Mouse (Mus musculus): ENCODE data around the gene Maz. TPM values are rescaled to one million over a fixed set of nuclear protein-coding genes. Genes with fewer than 3 reads are reported as not detected.
A peak's percentile ranks its signal among the peaks of the same experiment; 100 is the strongest.

Maz gene
- total RNA-seq, 2 experiments from 2014 or later, result 210 to 221 TPM

DNA sequence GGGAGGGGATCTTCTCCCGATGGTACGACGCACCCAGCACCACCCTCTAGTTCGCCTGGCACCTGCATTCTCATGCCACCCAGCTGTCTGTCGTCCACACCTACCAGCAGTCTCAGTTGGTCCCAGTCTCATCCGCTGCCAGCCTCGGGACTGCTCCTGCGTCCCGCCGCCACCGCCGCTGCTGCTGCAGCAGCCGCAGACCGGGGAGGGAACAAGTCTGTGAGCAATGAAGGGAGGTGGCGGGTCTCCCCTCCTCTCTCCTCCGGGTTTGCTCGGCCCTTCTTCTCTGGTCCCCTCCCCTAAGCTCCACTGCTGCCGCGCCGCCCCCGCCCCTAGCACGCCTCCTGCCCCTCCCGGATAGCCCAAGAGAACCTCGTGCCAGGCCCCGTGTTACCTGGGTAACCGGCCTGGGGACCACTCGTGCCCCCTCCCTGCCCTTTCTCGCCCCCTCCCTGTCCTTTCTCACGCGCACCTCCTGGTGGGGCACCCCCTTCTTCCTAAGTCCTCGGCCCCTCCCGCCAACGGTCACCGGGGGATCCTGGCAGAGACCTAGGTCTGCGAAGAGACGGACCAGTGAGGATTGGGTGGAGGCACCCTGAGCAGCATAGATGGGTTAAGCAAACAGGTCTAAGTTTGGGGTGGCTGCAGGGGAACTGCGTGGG is 5.8 kb downstream of the Maz start, which contains the start of the genes Gm42742 and Prrt2:
Gm42742 (minus strand) TSS at position 197 of the 662 bp plus-strand sequence.
Prrt2 (minus strand) TSS at position 311 of the 662 bp plus-strand sequence.
- intact Hi-C loops (cut with DNase I), result loop anchor here (5.0 kb wide), 1 partner anchor 199 kb away; no protein-coding TSS in a partner anchor
- peak; percentile 71 to 73 for DNase-seq (ENCODE audit: extremely low spot score in 1 of 2, low spot score in 2 of 2)
- peak within 1 kb of the TSS; percentile 69 for H3K4me3 ChIP-seq
- H3K27ac ChIP-seq, result peak within 1 kb of the TSS; percentile 95
- no peak for TF ChIP-seq CTCF (IDR thresholded peaks at IDR 0.05)

DNA sequence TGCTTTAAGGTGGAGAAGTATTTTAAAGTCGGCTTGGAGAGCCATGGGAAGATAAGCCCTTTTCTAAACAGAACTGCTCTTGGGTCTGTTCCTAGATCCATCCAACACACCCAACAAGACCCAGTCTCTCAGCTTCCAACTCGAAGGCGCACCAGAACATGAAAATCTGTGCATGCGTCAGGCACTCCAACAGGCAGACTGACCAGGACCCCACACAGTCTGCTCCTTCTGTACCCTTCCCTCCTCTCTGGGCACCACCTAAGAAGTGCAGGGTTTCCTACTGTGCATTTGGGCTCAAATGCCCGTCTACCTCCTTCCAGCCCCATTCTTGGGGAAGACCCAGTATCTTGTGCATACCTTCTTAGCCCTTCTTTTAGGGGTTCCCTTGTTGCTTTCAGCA is 6.3 kb downstream of the Maz start:
- intact Hi-C loops (cut with DNase I), result loop anchor here (5.0 kb wide), 1 partner anchor 198 kb away; no protein-coding TSS in a partner anchor
- H3K27ac ChIP-seq, result peak overlapping the region; percentile 95

DNA sequence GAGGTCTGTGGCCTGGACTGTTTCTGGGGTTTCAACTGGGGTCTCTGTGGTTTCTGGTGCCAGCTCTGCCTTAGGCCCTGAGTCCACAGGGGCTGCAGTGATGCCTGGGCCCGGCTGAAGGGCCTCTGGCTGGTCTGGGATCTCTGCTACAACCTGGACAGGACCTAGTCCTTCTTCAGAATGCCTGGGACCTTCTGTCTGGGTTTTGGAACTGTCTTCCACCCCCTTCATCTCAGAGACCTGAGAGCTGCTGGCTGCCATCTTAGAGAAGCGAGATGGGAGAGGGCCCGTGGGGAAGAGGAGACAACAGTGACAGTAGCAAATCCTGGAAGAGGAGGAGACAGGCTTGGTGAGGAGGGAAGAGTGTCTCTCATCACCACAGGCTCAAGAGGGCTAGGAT is 6.8 kb downstream of the Maz start:
- peak overlapping the region; percentile 95 for H3K27ac ChIP-seq
- TF ChIP-seq CTCF (IDR thresholded peaks at IDR 0.05), result no peak
- DNase-seq (ENCODE audit: extremely low spot score in 1 of 2, low spot score in 2 of 2), result peak; percentile 23 to 33
- peak overlapping the region; percentile 69 for H3K4me3 ChIP-seq
- intact Hi-C loops (cut with DNase I), result loop anchor here (5.0 kb wide), 1 partner anchor 198 kb away; no protein-coding TSS in a partner anchor

More for the DNA sequence above, 6.3 kb downstream of the Maz start:
- DNase-seq (ENCODE audit: extremely low spot score in 1 of 2, low spot score in 2 of 2), result peak in 1 of 2 experiments; percentile 32
- peak overlapping the region; percentile 69 for H3K4me3 ChIP-seq
- TF ChIP-seq CTCF (IDR thresholded peaks at IDR 0.05), result no peak

DNA sequence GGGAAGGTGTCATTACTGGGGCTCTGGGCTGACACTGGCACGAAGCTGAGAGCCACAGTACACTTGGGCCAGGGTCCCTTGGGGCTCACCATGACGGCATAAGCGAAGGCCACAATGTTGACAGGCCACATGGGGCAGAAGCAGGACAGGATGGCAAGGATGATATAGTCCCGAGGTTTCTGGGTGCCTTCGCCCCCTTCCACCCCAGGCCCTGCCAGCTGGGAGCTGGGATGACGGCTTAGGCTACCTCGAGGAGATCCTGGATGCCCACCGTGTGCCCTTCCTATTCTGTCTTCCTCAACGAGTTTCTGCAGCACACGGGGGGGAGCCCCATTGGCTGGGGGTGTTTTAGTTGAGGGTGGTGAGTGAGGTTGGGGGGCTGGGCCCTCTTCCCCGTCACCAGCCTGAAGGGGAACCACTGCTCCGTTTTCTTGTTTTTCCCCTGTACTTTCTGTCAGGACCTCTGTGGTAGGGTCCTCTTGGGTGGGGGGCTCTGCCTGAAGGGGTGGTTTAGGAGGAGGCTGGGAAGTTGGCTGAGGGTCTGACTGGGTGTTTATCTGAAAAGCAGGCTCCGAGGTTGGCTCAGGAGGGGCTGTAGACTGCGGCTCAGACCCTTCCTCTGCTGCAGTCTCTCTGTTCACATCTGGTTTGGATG is 7.4 kb downstream of the Maz start:
- DNase-seq (ENCODE audit: extremely low spot score in 1 of 2, low spot score in 2 of 2), result no peak
- TF ChIP-seq CTCF (IDR thresholded peaks at IDR 0.05), result no peak
- intact Hi-C loops (cut with DNase I), result no loop called here
- Histone ChIP-seq H3K4me3 (peak overlapping the region; percentile 69), H3K27ac (peak overlapping the region; percentile 95)

DNA sequence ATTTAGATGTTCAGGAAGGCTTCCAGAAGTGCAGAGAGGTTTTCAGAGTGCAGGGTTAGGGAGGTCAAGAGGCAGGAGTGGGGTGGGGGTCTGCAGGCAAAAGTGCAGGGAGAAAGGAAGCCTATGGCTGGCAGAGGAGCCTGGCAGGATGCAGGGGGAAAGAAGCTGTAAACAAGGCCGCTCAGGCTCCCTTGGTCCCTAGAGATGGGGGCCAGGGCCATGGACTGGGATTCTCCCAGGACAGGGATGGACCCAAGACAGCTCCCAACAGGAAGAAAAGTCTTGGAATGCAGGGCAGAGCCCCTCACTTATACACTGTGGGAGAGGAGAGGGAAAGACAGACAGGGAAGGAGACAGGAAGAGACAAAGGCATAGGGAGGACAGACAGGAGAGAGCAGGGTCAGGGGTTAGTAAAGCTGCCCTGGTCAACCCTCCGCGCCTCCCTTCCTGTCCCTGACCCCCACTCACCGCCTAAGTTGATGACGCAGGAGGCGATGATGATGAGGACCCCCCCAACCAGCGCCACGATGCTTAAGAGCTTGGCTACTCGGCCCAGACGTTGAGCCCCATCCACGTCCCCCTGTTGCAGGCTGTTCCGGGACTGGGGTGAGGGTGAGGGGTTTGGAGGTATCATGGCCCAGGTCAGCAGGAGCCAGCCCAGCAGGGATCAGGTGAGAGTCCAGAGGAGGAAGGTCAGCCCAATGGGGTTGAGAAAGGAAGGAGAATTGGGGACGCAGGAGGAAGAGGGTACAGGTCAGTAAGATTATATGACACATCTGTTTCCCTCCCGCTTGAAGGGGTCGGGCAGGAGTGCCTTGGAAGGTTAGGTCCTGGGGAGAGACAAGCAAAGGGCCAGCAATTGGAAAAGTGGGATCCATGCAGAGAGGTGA is 8.2 kb downstream of the Maz start:
- no peak for DNase-seq (ENCODE audit: extremely low spot score in 1 of 2, low spot score in 2 of 2)
- peak overlapping the region; percentile 69 for H3K4me3 ChIP-seq
- H3K27ac ChIP-seq, result peak overlapping the region; percentile 95
- no peak for TF ChIP-seq CTCF (IDR thresholded peaks at IDR 0.05)
- intact Hi-C loops (cut with DNase I), result no loop called here

DNA sequence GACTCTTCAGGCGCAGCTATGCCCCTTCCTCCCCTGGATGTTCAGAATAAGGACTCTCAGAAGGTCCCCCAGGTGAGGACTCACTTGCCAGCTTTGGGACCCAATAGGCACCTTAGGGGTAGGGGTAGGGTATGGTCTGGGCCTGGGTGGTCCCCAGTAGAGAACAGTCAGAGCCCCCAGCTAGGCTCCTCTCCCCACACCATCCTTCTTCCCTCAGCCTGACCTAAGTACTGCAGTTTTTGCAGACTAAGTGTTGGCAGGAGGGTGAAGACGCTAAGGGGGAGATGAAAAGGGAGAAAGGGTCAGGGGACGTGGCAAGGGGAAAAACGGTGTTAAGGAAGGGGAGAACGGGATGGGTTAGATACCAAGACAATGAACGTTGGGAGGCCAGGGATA is 8.9 kb downstream of the Maz start:
- H3K4me3 ChIP-seq, result peak overlapping the region; percentile 69
- intact Hi-C loops (cut with DNase I), result loop anchor here (1.0 to 2.0 kb wide), 2 partner anchors 41 to 86 kb away; partner anchors contain the start of gene Cdiptos
- no peak for DNase-seq (ENCODE audit: extremely low spot score in 1 of 2, low spot score in 2 of 2)
- H3K27ac ChIP-seq, result peak overlapping the region; percentile 95
- TF ChIP-seq CTCF (IDR thresholded peaks at IDR 0.05), result no peak

DNA sequence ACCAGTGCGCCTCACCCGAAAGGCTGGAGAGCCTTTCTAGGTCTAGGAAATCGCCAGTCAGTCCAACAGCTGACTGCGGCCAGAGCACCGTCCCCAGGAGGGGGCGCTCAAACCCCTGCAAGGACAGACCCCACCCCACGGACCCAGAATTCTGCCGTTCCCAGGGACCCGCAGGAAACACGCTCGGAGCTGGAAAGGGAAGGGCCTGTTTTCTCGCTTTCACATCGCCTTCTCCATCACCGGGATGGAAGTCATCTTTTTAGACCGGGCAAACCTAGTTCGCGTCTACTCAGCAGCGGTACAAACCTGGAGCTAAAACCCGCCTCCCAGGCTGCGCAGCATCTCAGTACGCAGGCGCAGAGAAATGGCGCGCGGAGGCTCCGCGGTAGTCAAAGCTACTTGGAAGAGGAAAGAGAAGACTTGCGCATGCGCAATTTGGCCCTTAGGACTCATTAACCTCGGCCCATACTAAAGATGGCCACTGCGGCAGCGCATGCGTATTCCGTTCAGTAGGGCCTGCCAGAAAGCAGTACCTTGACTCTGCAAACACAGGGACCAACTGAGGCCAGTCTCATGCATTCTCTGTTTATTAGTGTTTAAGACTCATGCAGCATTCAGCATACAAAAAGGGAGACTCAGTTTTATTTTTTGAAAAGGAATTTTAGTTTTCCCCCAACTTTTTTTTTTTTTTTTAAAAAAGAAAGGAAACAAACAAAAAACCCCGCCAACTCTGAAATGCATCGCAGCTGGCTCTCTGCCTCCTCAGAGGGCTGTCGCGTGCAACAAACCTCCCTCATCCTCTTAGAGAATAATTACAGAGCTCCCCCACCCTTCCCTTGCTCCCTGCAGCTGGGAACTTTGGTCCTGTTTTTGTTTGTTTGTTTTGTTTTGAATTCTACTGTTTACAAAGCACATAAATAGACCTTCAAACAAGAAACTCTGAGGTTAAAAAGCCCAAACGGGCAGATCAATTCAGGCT is 9.6 kb downstream of the Maz start, which contains the start of gene Pagr1a:
Pagr1a (minus strand) TSS at position 382 of the 979 bp plus-strand sequence.
- TF ChIP-seq CTCF (IDR thresholded peaks at IDR 0.05), result peak; percentile 87
- peak within 1 kb of the TSS; percentile 69 for H3K4me3 ChIP-seq
- peak; percentile 94 to 96 for DNase-seq (ENCODE audit: extremely low spot score in 1 of 2, low spot score in 2 of 2)
- intact Hi-C loops (cut with DNase I), result loop anchor here (1.0 to 2.0 kb wide), 2 partner anchors 40 to 87 kb away; partner anchors contain the start of gene Cdiptos
- peak within 1 kb of the TSS; percentile 95 for H3K27ac ChIP-seq

DNA sequence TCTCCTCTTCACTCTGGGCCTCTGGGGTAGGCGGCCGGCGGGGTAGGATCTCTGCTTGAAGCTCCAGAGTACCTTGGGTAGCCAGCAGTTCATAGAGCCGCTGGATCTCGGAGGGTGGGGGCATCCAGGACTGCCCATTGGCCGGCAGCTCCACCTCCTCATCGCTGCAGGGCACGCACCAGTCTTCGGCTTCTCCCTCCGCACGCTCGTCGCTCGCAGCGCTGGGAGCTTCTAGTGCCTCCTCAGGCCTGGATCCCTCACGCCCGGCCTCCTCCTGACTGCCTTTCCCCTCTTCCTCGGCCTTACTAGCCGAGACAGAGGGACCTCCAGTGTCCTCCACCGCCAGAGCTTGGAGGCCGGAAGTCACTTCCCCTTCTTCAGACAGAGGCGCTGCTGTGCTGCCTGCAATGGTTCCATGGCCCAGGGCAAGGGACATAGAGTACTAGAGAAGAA is 10.3 kb downstream of the Maz start:
- peak overlapping the region; percentile 69 for H3K4me3 ChIP-seq
- peak overlapping the region; percentile 95 for H3K27ac ChIP-seq
- TF ChIP-seq CTCF (IDR thresholded peaks at IDR 0.05), result no peak
- intact Hi-C loops (cut with DNase I), result loop anchor here (2.0 kb wide), 1 partner anchor 40 kb away; the partner anchor contains the start of gene Cdiptos
- DNase-seq (ENCODE audit: extremely low spot score in 1 of 2, low spot score in 2 of 2), result peak; percentile 61 to 66

DNA sequence TGATC is 10.6 kb downstream of the Maz start, which contains the start of gene Pagr1b:
Pagr1b (minus strand) TSS at position 4 of the 5 bp plus-strand sequence.
- DNase-seq (ENCODE audit: extremely low spot score in 1 of 2, low spot score in 2 of 2), result no peak
- Histone ChIP-seq H3K27ac (peak within 1 kb of the TSS; percentile 95), H3K4me3 (peak within 1 kb of the TSS; percentile 69)
- intact Hi-C loops (cut with DNase I), result loop anchor here (2.0 kb wide), 1 partner anchor 39 kb away; the partner anchor contains the start of gene Cdiptos
- no peak for TF ChIP-seq CTCF (IDR thresholded peaks at IDR 0.05)

DNA sequence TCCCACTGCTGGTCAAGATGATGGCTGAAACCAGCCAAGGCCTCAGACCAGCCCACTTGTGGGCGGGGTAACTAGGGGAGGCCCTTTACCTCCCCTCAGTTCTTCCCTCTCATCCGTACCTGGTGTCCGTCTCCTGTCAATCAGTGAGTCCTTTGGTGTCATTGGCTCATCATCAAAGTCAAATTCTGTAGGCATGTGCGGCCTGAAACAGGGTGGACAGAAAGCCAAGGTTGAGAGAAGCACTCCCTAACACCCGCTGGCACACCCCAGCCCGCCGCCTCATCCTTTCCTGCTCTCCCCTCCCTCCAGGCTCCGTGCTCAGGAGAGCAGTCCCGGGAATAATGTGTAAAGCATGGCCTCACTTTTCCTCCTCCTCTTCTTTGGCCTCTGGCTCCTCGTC is 10.8 kb downstream of the Maz start:
- no peak for TF ChIP-seq CTCF (IDR thresholded peaks at IDR 0.05)
- intact Hi-C loops (cut with DNase I), result loop anchor here (2.0 kb wide), 1 partner anchor 39 kb away; the partner anchor contains the start of gene Cdiptos
- H3K27ac ChIP-seq, result peak overlapping the region; percentile 95
- H3K4me3 ChIP-seq, result peak overlapping the region; percentile 69
- DNase-seq (ENCODE audit: extremely low spot score in 1 of 2, low spot score in 2 of 2), result no peak
